Mouse (Mus musculus): Measurements from ENCODE around the gene Afmid. TPM values are rescaled to one million over a fixed set of nuclear protein-coding genes. Genes with fewer than 3 reads are reported as not detected.
A peak's percentile ranks its signal among the peaks of the same experiment; 100 is the strongest.
"Not testable (repeated sequence)": the region's sequence is repeated elsewhere in the genome, so short reads cannot be mapped to it uniquely, and the experiment has no call there.

Afmid gene
- polyA plus RNA-seq, 1 experiment = 1.7 TPM

DNA sequence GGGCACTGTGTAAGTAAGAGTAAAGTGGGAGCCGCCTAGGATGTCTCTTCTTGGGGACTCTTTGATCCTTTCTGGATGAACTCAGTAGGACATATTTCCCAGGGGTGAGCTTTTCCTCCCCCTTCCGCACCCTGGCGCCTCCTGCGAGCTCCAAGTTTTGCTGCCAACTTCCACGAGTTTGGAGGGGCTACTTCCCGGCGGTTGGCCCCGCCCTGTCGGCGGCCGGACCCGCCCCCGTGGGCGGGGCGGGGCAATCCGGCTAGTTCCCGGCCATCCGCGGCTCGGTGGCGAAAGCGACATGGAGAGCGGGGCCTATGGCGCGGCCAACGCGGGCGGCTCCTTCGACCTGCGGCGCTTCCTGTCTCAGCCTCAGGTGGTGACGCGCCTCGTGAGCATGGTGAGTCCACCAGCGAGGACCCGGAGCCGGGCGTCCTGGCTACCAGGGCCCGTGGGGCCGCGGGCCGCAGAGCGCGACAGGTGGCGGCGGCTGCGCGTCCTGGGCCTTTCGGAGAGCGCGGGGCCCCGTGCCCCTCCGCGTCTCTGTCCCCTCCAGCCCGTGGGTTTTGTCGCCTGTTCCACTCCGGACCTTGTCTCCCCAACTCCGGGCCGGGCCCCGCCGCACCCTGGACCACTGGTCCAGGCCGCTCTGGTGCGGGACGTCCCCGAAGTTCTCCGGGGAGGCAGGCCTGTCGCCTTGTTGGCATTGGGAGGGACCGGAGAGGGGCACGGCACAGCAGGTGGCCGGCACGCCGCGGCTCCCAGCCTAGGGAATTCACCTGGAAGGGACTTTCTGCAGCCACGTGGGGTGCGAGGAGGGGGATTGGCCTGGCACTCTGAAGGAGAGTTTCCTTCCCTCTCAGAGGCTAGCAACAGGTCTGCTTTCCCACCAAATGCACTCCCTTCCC is 16.1 kb upstream of the Afmid start, which contains the start of the genes Gm20708 and Syngr2:
Gene Gm20708 (plus strand): TSS at position 262 of the 905 bp plus-strand sequence.
Gene Syngr2 (plus strand): TSS at position 262 of the 905 bp plus-strand sequence.
- Histone ChIP-seq H3K4me1 (ENCODE audit: control insufficient read depth, insufficient read depth, insufficient read length, low read length) (peaks cover 6% of the 10 kb centered on the region; the same call in 1 of the 2 replicates), H3K4me3 (ENCODE audit: insufficient read depth, low read depth, low read length) (peak within 1 kb of the TSS; percentile 96), H3K27ac (replicated peaks; ENCODE audit: low read depth, low read length) (peak within 1 kb of the TSS; percentile 4; the same call in 1 of the 2 replicates)

DNA sequence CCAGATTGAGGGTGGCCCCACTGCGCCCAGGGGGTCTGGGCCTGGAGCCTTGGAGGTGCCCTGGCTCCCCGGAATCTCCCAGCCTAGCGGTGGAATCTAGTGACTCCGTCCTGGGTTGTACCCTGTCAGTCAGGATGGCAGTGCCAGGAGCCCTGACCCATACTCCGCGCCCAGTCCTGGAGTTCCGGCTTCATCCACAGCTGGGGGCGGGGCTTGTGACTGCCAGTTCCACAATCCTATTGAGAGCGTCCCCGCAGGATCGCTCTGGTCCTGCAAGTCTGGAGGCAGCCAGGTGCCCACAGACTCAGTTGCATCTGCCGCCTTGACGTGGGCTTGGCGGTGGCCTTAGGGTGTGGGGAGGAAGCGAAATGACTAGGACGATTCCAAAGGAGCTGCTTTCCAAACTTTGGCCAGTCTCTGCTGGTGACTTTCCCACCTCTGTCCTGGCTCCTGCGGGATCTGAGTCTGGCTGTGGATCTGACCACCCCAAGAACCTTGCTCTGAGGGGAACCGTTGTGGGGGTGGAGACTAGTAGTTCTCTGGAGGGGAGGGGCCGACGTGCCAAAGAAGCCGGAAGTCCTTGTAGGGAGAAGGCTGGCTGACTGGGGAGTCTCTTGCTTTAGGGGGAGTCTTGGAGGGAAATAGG is 15.2 kb upstream of the Afmid start:
- peak overlapping the region; percentile 19; the same call in 1 of the 2 replicates for H3K27ac ChIP-seq (replicated peaks; ENCODE audit: low read depth, low read length)
- peak overlapping the region; percentile 96 for H3K4me3 ChIP-seq (ENCODE audit: insufficient read depth, low read depth, low read length)
- H3K4me1 ChIP-seq (ENCODE audit: control insufficient read depth, insufficient read depth, insufficient read length, low read length) = peaks cover 6% of the 10 kb centered on the region; the same call in 1 of the 2 replicates

- Histone ChIP-seq H3K27ac (replicated peaks; ENCODE audit: low read depth, low read length) (no peak overlapping the region), H3K4me1 (ENCODE audit: control insufficient read depth, insufficient read depth, insufficient read length, low read length) (peaks cover 6% of the 10 kb centered on the region; the same call in 1 of the 2 replicates), H3K4me3 (ENCODE audit: insufficient read depth, low read depth, low read length) (no peak overlapping the region)
These were observed 11.9 kb upstream of the Afmid start for GRCm38 (mm10) chr11:117813867-117814266.

DNA sequence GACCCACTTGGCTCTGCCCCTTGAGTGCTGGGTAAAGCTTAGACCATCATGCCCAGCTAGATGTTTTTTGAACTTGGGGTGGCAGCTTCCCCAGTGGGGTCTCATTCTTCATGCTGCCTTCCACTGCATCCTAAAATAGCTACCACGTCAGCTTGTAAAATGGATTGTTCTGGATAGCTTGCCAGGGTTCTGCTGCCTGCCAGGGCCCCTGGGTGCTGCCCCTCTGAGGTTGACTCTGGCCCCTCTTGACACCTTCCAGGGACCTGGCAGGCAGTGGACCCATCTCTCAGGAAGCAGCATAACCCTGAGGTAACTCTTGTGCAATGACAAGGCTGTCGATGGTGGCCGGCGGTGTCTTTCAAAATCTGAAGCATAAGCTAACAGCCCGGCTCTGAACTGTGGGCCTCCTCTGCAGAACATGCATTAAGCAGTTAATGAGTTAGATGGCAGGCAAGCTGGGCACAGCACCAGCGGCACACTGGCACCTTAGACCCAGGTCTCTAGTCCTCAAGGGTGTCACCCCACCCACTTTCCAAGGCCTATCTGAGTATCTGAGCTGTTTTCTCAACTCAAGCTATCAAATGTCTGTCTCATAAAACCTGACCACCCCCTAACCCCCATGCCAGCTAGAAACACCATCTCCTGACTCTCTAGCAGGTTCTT is 10.9 kb upstream of the Afmid start:
- Histone ChIP-seq H3K4me1 (ENCODE audit: control insufficient read depth, insufficient read depth, insufficient read length, low read length) (peaks cover 4% of the 10 kb centered on the region; the same call in 1 of the 2 replicates), H3K27ac (replicated peaks; ENCODE audit: low read depth, low read length) (no peak overlapping the region), H3K4me3 (ENCODE audit: insufficient read depth, low read depth, low read length) (no peak overlapping the region)

DNA sequence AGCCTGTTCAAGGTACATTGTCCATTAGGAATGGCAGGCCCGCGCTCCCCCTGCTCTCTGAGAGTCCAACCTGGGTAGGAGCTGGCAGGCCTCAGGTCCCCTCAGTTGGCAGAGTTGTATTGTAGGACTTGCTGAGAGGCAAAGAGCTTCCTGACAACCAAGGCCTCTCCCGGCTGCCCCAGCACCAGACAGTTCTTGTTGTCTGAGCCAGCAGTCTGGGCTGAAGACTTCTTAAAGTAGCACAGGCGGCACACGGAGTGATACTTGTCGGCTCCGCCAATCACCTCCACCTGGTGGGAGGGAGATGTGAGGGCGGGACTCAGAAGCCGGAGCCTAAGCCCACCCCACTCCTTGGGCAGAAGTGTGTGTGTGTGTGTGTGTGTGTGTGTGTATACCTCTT is 9.9 kb upstream of the Afmid start:
- not testable (repeated sequence) for H3K4me3 ChIP-seq (ENCODE audit: insufficient read depth, low read depth, low read length); H3K27ac ChIP-seq (replicated peaks; ENCODE audit: low read depth, low read length); H3K4me1 ChIP-seq (ENCODE audit: control insufficient read depth, insufficient read depth, insufficient read length, low read length)

DNA sequence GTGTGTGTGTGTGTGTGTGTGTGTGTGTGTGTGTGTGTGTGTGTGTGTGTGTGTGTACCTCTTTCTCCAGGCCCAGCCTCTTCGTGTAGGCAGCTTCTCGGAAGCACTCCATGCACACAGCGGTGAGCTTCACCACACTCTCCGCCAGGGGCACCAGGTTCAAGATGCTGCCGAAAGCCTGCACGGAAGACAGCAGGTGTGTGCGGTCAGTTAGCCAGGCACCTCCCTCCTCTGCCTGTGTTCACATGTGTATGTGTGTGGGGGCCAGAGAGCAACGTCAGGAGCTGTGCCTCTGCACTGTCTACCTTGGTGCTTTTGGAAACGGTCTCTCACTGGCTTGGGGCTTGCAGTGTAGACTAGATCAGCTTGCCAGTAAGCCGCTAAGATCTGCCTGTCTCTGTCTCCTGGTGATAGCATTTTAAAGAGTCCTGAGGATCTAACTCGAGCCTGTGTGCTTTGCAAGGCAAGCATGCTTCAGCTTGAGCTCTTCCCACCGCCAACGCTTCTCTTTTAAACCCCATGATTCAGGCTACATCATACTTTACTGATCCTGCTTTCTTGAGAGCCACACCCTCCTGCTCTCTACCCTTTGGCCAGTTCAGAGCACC is 9.2 kb upstream of the Afmid start:
- Histone ChIP-seq H3K27ac (replicated peaks; ENCODE audit: low read depth, low read length) (no peak overlapping the region), H3K4me1 (ENCODE audit: control insufficient read depth, insufficient read depth, insufficient read length, low read length) (peaks cover 1% of the 10 kb centered on the region; the same call in 1 of the 2 replicates), H3K4me3 (ENCODE audit: insufficient read depth, low read depth, low read length) (no peak overlapping the region)

- no peak overlapping the region for H3K27ac ChIP-seq (replicated peaks; ENCODE audit: low read depth, low read length)
These were observed 6.6 kb upstream of the Afmid start for GRCm38 (mm10) chr11:117819095-117819494.

GRCm38 (mm10) chr11:117820173-117820572 is 5.6 kb upstream of the Afmid start:
- H3K4me1 ChIP-seq (ENCODE audit: control insufficient read depth, insufficient read depth, insufficient read length, low read length) = peaks cover 8% of the 10 kb centered on the region
- H3K4me3 ChIP-seq (ENCODE audit: insufficient read depth, low read depth, low read length) = no peak overlapping the region
- no peak overlapping the region for H3K27ac ChIP-seq (replicated peaks; ENCODE audit: low read depth, low read length)

More at GRCm38 (mm10) chr11:117819095-117819494, 6.6 kb upstream of the Afmid start:
- peaks cover 8% of the 10 kb centered on the region for H3K4me1 ChIP-seq (ENCODE audit: control insufficient read depth, insufficient read depth, insufficient read length, low read length)
- no peak overlapping the region for H3K4me3 ChIP-seq (ENCODE audit: insufficient read depth, low read depth, low read length)

DNA sequence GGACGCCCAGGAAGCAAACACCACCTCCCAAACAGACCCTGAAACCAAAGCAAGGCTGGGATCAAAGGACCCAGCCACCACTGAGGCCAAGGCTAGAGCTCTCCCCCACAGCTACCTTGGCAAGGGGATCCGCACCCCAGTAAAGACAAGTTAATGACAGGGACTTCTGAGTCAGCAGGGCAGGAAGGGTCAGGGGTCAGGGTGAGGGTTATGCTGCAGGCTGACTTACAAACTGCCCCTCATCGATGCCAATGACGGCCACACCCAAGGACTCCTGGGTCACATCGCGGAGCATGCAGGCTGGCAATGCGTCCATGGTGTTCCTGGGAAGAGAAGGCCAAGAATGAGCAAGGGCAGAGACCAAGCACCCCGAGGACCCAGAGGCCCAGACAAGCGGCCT is 3.9 kb upstream of the Afmid start:
- Histone ChIP-seq H3K4me1 (ENCODE audit: control insufficient read depth, insufficient read depth, insufficient read length, low read length) (peaks cover 11% of the 10 kb centered on the region), H3K27ac (replicated peaks; ENCODE audit: low read depth, low read length) (no peak overlapping the region), H3K4me3 (ENCODE audit: insufficient read depth, low read depth, low read length) (no peak overlapping the region)

- H3K4me1 ChIP-seq (ENCODE audit: control insufficient read depth, insufficient read depth, insufficient read length, low read length) = peaks cover 12% of the 10 kb centered on the region
- H3K27ac ChIP-seq (replicated peaks; ENCODE audit: low read depth, low read length) = no peak overlapping the region
- H3K4me3 ChIP-seq (ENCODE audit: insufficient read depth, low read depth, low read length) = no peak overlapping the region
These were observed 2.9 kb upstream of the Afmid start for GRCm38 (mm10) chr11:117822728-117823241.

DNA sequence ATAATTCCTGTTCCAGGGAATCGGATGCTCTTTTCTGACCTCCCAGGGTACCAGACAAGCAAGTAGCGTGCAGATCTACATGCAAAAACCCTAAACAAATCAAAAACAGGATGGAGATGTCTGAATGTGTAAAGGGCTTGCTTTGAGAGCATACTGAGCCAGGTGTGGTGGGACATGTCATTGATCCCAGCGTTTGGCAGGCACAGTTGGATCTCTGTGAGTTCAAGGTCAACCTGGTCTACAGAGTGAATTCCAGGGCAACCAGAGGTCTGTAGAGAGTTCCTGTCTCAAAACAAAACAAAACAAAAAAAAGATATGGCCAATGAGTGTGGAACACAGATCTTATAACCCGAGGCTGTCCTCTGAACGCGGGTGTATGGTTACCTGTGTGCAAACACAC is 2.3 kb upstream of the Afmid start:
- Histone ChIP-seq H3K27ac (replicated peaks; ENCODE audit: low read depth, low read length) (no peak overlapping the region), H3K4me1 (ENCODE audit: control insufficient read depth, insufficient read depth, insufficient read length, low read length) (peaks cover 18% of the 10 kb centered on the region), H3K4me3 (ENCODE audit: insufficient read depth, low read depth, low read length) (no peak overlapping the region)

DNA sequence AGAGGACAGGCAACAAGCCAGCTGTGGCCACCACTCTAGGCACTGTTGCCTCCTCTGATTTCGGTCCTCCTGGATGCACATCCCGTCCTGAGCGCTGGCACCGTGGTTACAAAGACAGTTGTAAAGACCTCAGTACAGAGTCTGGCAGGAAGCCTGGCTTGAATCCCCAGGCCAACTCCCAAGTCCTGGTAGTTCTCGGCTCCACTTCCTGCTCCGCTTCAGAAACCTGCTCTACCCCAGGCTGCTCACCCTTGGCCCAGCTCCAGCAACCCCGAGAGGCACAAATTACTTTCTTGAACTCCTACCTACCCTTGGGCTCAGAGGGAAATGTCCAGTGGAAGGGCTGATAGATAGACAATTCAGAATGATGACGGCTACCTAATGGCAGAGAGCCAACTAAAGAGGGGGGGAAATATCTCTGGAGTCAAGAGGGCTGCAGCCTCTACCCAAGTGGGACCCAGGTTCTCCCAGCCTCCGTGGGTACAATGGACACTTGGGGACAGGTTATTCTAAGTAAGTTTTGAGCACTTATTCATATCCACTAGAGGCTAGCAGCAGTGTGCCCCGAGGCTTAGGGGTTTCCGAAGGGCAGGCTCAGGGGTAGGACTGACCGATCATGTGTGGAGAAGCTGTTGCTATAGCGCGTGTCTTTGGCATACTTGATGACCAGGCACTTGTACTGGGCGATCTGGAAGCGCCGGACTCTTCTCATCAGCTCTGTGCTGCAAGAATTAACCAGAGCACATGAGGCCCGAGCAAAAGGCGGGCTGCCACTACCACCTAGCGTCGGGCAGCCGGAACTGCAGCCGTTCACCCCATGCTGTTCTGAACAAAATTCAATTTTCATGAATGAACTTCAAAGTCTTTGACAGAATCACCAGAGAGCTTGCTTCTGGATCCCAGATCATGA is 1.4 kb upstream of the Afmid start:
- peak overlapping the region; percentile 4; the same call in 1 of the 2 replicates for H3K4me3 ChIP-seq (ENCODE audit: insufficient read depth, low read depth, low read length)
- peaks cover 24% of the 10 kb centered on the region for H3K4me1 ChIP-seq (ENCODE audit: control insufficient read depth, insufficient read depth, insufficient read length, low read length)
- no peak overlapping the region for H3K27ac ChIP-seq (replicated peaks; ENCODE audit: low read depth, low read length)

GRCm38 (mm10) chr11:117826164-117826563 is 440 bp downstream of the Afmid start:
- no peak overlapping the region for H3K4me3 ChIP-seq (ENCODE audit: insufficient read depth, low read depth, low read length)
- no peak overlapping the region for H3K27ac ChIP-seq (replicated peaks; ENCODE audit: low read depth, low read length)
- peaks cover 35% of the 10 kb centered on the region for H3K4me1 ChIP-seq (ENCODE audit: control insufficient read depth, insufficient read depth, insufficient read length, low read length)

DNA sequence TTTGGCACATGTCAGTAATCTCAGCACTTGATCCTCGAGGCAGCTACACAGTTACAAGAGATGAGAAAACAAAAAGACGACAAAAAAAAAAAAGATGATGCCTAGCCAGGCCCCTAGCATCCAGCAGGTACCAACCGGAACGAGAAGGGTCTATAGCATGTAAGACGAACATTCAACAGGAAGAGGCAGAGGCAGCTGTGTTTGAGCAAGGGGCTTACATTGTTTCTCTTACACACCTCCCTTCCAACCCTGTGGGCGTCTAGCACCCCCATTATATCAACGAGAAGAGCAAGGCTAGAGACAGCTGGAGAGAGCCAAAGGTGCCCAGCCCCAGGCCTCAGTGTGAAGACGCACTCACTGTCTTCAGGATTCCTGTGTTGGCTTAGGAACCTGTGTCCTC is 1.2 kb downstream of the Afmid start:
- H3K27ac ChIP-seq (replicated peaks; ENCODE audit: low read depth, low read length) = no peak overlapping the region
- peaks cover 37% of the 10 kb centered on the region for H3K4me1 ChIP-seq (ENCODE audit: control insufficient read depth, insufficient read depth, insufficient read length, low read length)
- no peak overlapping the region for H3K4me3 ChIP-seq (ENCODE audit: insufficient read depth, low read depth, low read length)
